Mouse (Mus musculus) megakaryocyte, embryonic 14.5 days (primary cell): ENCODE measurements around the gene Ascc1. TPM values are rescaled to one million over a fixed set of nuclear protein-coding genes. Genes with fewer than 3 reads are reported as not detected.

Experiments used
- H3K27me3 ChIP-seq: replicated peaks from 2 replicates; pipeline ENCODE3; 2012; ENCODE audit warnings: inconsistent platforms
- H3K36me3 ChIP-seq: replicated peaks from 2 replicates; pipeline ENCODE3; 2012; ENCODE audit warnings: low read length, inconsistent platforms, mixed read lengths
- H3K4me1 ChIP-seq: 2 replicates; pipeline ENCODE4 v1.6.1; 2012; ENCODE audit warnings: inconsistent platforms
- H3K4me3 ChIP-seq: replicated peaks from 2 replicates; pipeline ENCODE3; 2012; ENCODE audit warnings: moderate library complexity, mild to moderate bottlenecking, inconsistent platforms
- H3K9me3 ChIP-seq: 2 replicates; pipeline ENCODE4 v1.6.1; 2012; ENCODE audit warnings: inconsistent platforms
- FLI1 ChIP-seq: IDR thresholded peaks from 2 replicates; pipeline ENCODE4 v1.6.1; 2012; ENCODE audit warnings: low read length, inconsistent platforms, mixed read lengths
- GATA1 ChIP-seq: IDR thresholded peaks from 3 replicates; pipeline ENCODE4 v1.6.1; 2012; ENCODE audit warnings: mixed read lengths, low read length, inconsistent platforms, borderline replicate concordance
- polyA plus RNA-seq: library from polyadenylated mRNA; stranded (reverse); fragments of >175 nt; gene quantifications from 2 replicates; pipeline ENCODE4 v1.2.3, GENCODE M21; 2012; ENCODE audit warnings: low replicate concordance; ENCODE audit not compliant: insufficient read depth

Gene Ascc1
- polyA plus RNA-seq, 1 experiment: 126 TPM

GRCm38 (mm10) chr10:60062931-60063330 is 60.3 kb downstream of the Ascc1 start:
- Histone ChIP-seq H3K9me3 (peaks cover 2% of the 10 kb centered on the region), H3K4me3 (no peak overlapping the region), H3K36me3 (peaks cover 53% of the 10 kb centered on the region), H3K27me3 (no peaks in the 10 kb centered on the region), H3K4me1 (peaks cover 6% of the 10 kb centered on the region; the same call in 1 of the 2 replicates)
- TF ChIP-seq GATA1 (no peak), FLI1 (no peak)

DNA sequence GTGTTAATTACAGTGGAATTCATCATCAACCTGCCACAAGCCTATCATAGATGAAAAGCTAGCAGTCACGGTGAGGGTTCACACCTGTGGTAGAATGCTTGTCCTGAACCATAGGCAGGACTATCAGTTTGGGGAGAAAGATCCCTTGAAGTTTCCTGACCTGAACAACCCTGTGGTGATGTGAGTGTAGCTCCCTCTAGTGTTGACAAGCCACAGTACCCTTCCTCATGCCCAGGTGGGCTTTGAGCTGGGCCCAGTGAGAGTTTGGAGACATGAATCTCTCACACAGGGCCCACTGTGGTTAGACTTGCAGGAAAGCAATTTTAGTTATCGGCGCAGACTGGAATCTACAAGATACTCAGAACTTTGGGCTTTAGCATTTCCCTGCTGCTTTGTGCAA is 63.9 kb downstream of the Ascc1 start:
- Histone ChIP-seq H3K4me3 (no peak overlapping the region), H3K36me3 (peaks cover 54% of the 10 kb centered on the region), H3K27me3 (no peaks in the 10 kb centered on the region), H3K4me1 (peaks cover 6% of the 10 kb centered on the region; the same call in 1 of the 2 replicates), H3K9me3 (no peaks in the 10 kb centered on the region)
- TF ChIP-seq GATA1: no peak
- no peak for TF ChIP-seq FLI1

- peaks cover 24% of the 10 kb centered on the region for H3K36me3 ChIP-seq
- no peak for TF ChIP-seq GATA1
- no peak for TF ChIP-seq FLI1
- peaks cover 57% of the 10 kb centered on the region for H3K4me1 ChIP-seq
- H3K4me3 ChIP-seq: no peak overlapping the region
- H3K9me3 ChIP-seq: no peaks in the 10 kb centered on the region
- no peaks in the 10 kb centered on the region for H3K27me3 ChIP-seq
Measured at GRCm38 (mm10) chr10:60075159-60075558, 72.6 kb downstream of the Ascc1 start.

DNA sequence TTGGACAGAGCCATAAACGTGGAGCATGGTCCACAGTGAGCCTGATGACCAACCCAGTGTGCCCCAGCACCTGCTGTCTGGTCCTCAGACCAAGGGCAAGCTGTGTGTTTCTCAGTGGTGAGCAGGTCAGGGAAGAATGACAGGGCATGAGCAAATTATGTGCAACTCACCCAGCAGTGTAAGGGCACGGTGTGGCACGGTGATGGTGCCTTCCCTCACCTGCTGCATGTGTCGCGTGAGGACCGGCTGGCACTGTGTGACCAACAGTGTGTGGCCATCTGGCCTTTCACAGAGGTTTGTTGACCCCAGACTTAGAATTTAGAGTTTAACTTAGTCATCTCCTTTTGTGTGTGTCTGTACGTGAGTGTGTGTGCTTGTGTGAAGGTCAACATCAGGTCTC is 74.6 kb downstream of the Ascc1 start:
- H3K9me3 ChIP-seq: no peaks in the 10 kb centered on the region
- TF ChIP-seq FLI1 (no peak), GATA1 (no peak)
- H3K4me3 ChIP-seq: peak overlapping the region; percentile 83
- peaks cover 76% of the 10 kb centered on the region for H3K4me1 ChIP-seq
- no peaks in the 10 kb centered on the region for H3K27me3 ChIP-seq
- peaks cover 33% of the 10 kb centered on the region for H3K36me3 ChIP-seq

- Histone ChIP-seq H3K27me3 (no peaks in the 10 kb centered on the region), H3K36me3 (peaks cover 36% of the 10 kb centered on the region), H3K9me3 (no peaks in the 10 kb centered on the region), H3K4me3 (peak overlapping the region; percentile 88), H3K4me1 (peaks cover 82% of the 10 kb centered on the region)
- TF ChIP-seq FLI1: no peak
- TF ChIP-seq GATA1: no peak
Measured at GRCm38 (mm10) chr10:60077736-60078560, 75.3 kb downstream of the Ascc1 start.

DNA sequence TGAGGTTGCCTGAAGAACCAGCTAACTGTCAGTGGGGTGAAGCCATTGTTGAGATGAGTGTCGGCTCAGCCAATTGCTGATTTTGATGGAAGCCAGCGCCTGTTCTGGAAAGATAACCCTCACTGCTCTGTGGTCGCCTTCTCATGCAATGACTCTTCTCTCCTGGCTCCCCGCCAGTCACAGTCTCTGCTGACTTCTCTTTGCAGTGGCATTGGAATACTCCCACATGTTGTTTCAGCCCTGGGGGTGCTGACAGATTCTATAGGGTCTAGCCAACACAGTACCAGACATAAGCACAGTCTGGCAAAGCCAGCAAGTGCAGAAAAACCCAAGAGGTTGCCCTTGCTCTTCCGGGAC is 75.9 kb downstream of the Ascc1 start:
- H3K4me1 ChIP-seq: peaks cover 84% of the 10 kb centered on the region
- TF ChIP-seq GATA1 (peak; percentile 79; the same call in 1 of the 3 replicates), FLI1 (no peak)
- H3K9me3 ChIP-seq: no peaks in the 10 kb centered on the region
- peak overlapping the region; percentile 88 for H3K4me3 ChIP-seq
- peaks cover 36% of the 10 kb centered on the region for H3K36me3 ChIP-seq
- H3K27me3 ChIP-seq: no peaks in the 10 kb centered on the region

DNA sequence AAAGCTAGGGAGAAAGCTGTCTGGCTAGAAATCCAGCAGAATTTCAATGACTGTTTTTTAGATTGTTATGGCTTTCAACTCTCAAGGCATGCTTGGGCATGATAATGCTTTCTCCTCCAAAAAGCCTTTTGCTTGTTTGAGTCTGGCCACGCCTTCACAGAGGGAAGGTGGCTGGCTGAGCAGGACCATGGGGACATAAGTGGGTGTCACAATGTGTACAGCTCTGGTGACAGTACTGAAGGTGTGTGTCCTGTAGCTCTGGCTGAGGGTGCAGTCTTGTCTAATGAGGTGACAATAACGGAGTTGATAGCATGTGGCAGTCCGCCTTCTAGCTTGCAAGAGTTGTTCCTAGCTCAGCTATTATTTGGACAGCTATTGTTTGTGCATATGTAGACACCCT is 77.6 kb downstream of the Ascc1 start:
- Histone ChIP-seq H3K4me3 (peak overlapping the region; percentile 86), H3K9me3 (no peaks in the 10 kb centered on the region), H3K4me1 (peaks cover 94% of the 10 kb centered on the region), H3K36me3 (peaks cover 43% of the 10 kb centered on the region), H3K27me3 (no peaks in the 10 kb centered on the region)
- no peak for TF ChIP-seq GATA1
- no peak for TF ChIP-seq FLI1

DNA sequence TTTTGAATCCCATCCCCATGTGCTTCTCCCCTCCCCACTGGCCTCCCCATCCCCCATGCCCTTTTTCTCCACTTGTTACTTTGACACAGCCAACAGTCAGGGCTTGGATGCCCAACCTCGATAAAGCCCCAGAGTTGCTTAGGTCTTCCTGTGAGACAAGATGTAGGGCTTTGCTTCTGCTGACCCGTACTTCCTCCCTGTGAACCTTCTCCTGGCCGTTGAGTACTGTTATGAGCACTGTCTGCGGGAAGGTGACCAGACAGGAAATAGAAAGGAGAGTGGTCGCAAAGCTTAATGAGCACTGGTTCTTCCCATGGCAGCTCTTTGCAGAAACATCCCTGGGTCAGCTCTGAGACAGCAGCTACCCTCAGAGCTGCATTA is 78.0 kb downstream of the Ascc1 start:
- TF ChIP-seq GATA1: no peak
- TF ChIP-seq FLI1: no peak
- H3K4me3 ChIP-seq: peak overlapping the region; percentile 86
- H3K27me3 ChIP-seq: no peaks in the 10 kb centered on the region
- no peaks in the 10 kb centered on the region for H3K9me3 ChIP-seq
- peaks cover 41% of the 10 kb centered on the region for H3K36me3 ChIP-seq
- peaks cover 94% of the 10 kb centered on the region for H3K4me1 ChIP-seq

DNA sequence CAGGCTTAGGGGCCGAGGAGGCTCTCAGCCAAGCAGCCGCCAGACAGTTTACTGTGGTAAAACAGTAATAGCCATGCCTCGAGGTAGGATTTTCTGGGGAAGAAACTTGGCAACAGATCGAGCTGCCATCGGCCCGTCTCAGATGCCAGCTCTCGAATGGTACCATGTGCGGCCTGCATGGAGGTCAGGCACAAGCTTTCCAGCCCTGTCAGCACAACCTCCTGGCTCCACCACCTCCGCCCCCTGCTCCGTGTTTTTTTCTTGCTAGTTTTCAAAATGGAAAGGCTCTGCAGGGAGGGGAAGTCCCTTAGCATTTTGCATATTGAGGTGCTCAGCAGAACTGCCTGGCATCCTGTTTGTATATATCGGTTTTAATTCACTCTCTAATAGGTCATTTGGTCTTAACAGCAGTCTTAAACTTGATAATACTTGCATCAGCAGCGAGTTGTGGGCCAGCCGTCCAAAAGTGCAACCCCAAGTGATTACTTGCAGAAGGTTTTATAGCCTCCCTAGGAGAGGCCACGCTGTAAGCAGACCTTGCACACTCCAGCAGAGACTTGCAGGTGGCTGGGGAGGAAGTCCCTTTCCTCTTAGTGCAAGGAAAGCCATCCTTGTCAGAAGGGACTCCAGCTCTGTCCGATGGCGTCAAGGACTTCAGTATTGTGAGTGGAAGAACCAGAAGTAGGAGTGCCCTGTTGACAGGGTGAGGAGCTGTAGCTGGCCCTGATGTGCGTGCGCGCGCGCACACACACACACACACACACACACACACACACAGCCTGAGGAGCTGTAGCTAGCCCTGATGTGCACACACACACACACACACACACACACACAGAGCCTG is 78.6 kb downstream of the Ascc1 start:
- Histone ChIP-seq H3K4me1 (peaks cover 94% of the 10 kb centered on the region), H3K4me3 (peak overlapping the region; percentile 86), H3K9me3 (no peaks in the 10 kb centered on the region), H3K27me3 (no peaks in the 10 kb centered on the region), H3K36me3 (peaks cover 44% of the 10 kb centered on the region)
- TF ChIP-seq GATA1: no peak
- no peak for TF ChIP-seq FLI1

- Histone ChIP-seq H3K4me3 (peak overlapping the region; percentile 33), H3K36me3 (peaks cover 42% of the 10 kb centered on the region), H3K4me1 (peaks cover 90% of the 10 kb centered on the region), H3K9me3 (no peaks in the 10 kb centered on the region), H3K27me3 (no peaks in the 10 kb centered on the region)
- TF ChIP-seq FLI1: no peak
Measured at GRCm38 (mm10) chr10:60081905-60082304, 79.3 kb downstream of the Ascc1 start.
